Comparison of ENCODE assay signal across 15 mouse cellular contexts in genomic region chr7:116715234-116716046, GRCm38 (mm10).
DNase-seq lines count a peak whose midpoint lies in the region; ATAC-seq lines count a peak whose summit lies in the region.
"Had no signal": no experiment of that assay in that cellular context is flagged by ENCODE, and none has a peak within 500 bp of the region (broad histone marks: within the 10 kb centered on the region; RNA-seq: fewer than 3 reads in every experiment).

No protein-coding gene starts in this region.

- DNase-seq in adrenal gland, adult 2 months, result peak; percentile 47
- DNase-seq in adrenal gland, postnatal 25 days, result no peak
- DNase-seq in B cell, adult 2 months, result peak; percentile 15 to 32
- DNase-seq in heart, adult 9 months (ENCODE audit: low spot score in 2 of 2), result peak; percentile 50 to 81
- DNase-seq in kidney, adult 8-10 months, result peak; percentile 23 to 31
- no peak for DNase-seq in frontal cortex, postnatal 36 days (ENCODE audit: low spot score in 2 of 2)
- no peak for DNase-seq in spleen, adult 18-20 months
- DNase-seq: cerebellum, postnatal 25 days; gastrocnemius, postnatal 10 days had no signal

- H3K9ac ChIP-seq in neural tube, embryonic 15.5 days (replicated peaks), result no peak overlapping the region
- H3K9ac ChIP-seq: limb, embryonic 12.5 days; lung, embryonic 15.5 days; neural tube, embryonic 12.5 days had no signal

- H3K36me3 ChIP-seq in neural tube, embryonic 15.5 days, result no peaks in the 10 kb centered on the region
- H3K36me3 ChIP-seq: limb, embryonic 12.5 days; lung, embryonic 15.5 days; neural tube, embryonic 12.5 days had no signal

- 72% methylated on average over 10 of the region's 10 CpGs for WGBS in neural tube, embryonic 15.5 days

- peaks cover 3% of the 10 kb centered on the region; the same call in 1 of the 2 replicates for H3K4me1 ChIP-seq in neural tube, embryonic 15.5 days
- H3K4me1 ChIP-seq: limb, embryonic 12.5 days; lung, embryonic 15.5 days; neural tube, embryonic 12.5 days had no signal

- no peak for ATAC-seq in neural tube, embryonic 15.5 days (ENCODE audit: low FRiP score)
- ATAC-seq: hindbrain, postnatal 0 days had no signal

- H3K4me2 ChIP-seq in neural tube, embryonic 15.5 days, result no peak overlapping the region
- H3K4me2 ChIP-seq: limb, embryonic 12.5 days; lung, embryonic 15.5 days; midbrain, embryonic 11.5 days; neural tube, embryonic 12.5 days had no signal

- no peak overlapping the region for H3K27ac ChIP-seq in neural tube, embryonic 15.5 days (replicated peaks)
- H3K27ac ChIP-seq: hindbrain, postnatal 0 days; limb, embryonic 12.5 days; lung, embryonic 15.5 days; neural tube, embryonic 12.5 days had no signal

- no peaks in the 10 kb centered on the region for H3K27me3 ChIP-seq in neural tube, embryonic 15.5 days (replicated peaks)
- H3K27me3 ChIP-seq: limb, embryonic 12.5 days; lung, embryonic 15.5 days; neural tube, embryonic 12.5 days had no signal

- no peaks in the 10 kb centered on the region for H3K9me3 ChIP-seq in neural tube, embryonic 15.5 days (replicated peaks)
- H3K9me3 ChIP-seq: limb, embryonic 12.5 days; lung, embryonic 15.5 days; neural tube, embryonic 12.5 days had no signal

- no peak overlapping the region for H3K4me3 ChIP-seq in neural tube, embryonic 15.5 days (replicated peaks)
- H3K4me3 ChIP-seq: limb, embryonic 12.5 days; lung, embryonic 15.5 days; neural tube, embryonic 12.5 days had no signal

Comparison
In these comparisons a context has a peak if more than half of its experiments do, and no peak if none do; other contexts are left out.
1. DNase-seq: peak in adrenal gland, adult 2 months (single experiment), B cell, adult 2 months (2 of 2), heart, adult 9 months (2 of 2) and kidney, adult 8-10 months (2 of 2); none in adrenal gland, postnatal 25 days (single experiment), frontal cortex, postnatal 36 days (0 of 2) and spleen, adult 18-20 months (0 of 2).